Mouse (Mus musculus): ENCODE results near the gene Nabp2. TPM values are rescaled to one million over a fixed set of nuclear protein-coding genes. Genes with fewer than 3 reads are reported as not detected.

Nabp2 gene
- total and polyA plus RNA-seq, 2 experiments from 2014 or later: 82.0 to 145 TPM

DNA sequence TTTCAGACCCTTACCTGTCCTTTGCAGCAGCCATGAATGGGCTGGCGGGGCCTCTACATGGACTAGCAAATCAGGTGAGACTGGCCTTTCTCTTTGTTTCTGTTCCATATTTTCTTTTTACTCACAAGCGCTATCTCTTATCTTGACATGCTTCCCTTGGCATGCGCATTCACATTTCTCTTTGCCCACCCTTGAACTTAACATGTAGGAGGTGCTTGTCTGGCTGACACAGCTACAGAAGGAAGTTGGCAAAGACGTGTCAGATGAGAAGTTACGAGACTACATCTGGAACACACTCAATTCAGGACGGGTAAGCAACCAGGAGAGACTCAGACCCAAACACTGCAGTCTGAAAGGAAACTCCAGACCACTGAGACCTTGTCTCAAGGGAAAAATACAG, 52.1 kb downstream of the Nabp2 start:
- no peaks in the 10 kb centered on the region for H3K27me3 ChIP-seq (ENCODE audit: insufficient read depth, low read length)
- WGBS: 95% methylated on average over 6 of the region's 6 CpGs
- H3K9me3 ChIP-seq (ENCODE audit: low read length): no peaks in the 10 kb centered on the region
- ATAC-seq (ENCODE audit: low FRiP score) (no peak), DNase-seq (ENCODE audit: low spot score) (no peak)
- H3K36me3 ChIP-seq (ENCODE audit: insufficient read depth, low read length): peaks cover 66% of the 10 kb centered on the region
- H3K9ac ChIP-seq (replicated peaks; ENCODE audit: low read length, poor library complexity, severe bottlenecking): no peak overlapping the region
- no peak overlapping the region for H3K4me2 ChIP-seq (ENCODE audit: low read depth, low read length, poor library complexity, severe bottlenecking)
- no peak for TF ChIP-seq CTCF (IDR thresholded peaks at IDR 0.05)
- no peak overlapping the region for H3K27ac ChIP-seq (ENCODE audit: low read depth, low read length)
- H3K4me1 ChIP-seq (ENCODE audit: insufficient read depth, low read length): no peaks in the 10 kb centered on the region
- H3K4me3 ChIP-seq (ENCODE audit: low read depth, low read length): no peak overlapping the region

DNA sequence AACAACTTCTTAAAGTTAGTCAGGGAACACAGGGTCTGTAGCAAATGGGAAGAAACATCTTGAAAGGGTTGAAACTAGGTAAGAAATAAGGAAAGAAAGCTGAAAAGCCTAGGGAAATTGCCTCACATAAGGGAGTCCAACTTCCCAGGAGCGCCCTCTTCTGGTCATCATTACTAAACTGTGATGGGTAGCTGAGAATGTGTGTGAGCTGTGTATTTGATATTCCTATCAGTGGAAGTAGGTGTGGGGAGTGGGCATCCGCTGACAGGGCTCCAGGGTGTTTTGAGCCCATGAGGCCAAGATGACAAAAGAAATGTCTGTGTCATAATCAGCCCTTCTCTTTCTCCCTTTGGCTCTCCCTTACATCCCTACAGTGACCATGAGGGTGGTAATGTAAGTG, 52.5 kb downstream of the Nabp2 start:
- Histone ChIP-seq H3K9me3 (ENCODE audit: low read length) (no peaks in the 10 kb centered on the region), H3K4me2 (ENCODE audit: low read depth, low read length, poor library complexity, severe bottlenecking) (no peak overlapping the region), H3K27ac (ENCODE audit: low read depth, low read length) (no peak overlapping the region), H3K4me3 (ENCODE audit: low read depth, low read length) (no peak overlapping the region), H3K9ac (replicated peaks; ENCODE audit: low read length, poor library complexity, severe bottlenecking) (no peak overlapping the region), H3K4me1 (ENCODE audit: insufficient read depth, low read length) (no peaks in the 10 kb centered on the region), H3K27me3 (ENCODE audit: insufficient read depth, low read length) (no peaks in the 10 kb centered on the region), H3K36me3 (ENCODE audit: insufficient read depth, low read length) (peaks cover 70% of the 10 kb centered on the region)
- no peak for ATAC-seq (ENCODE audit: low FRiP score)
- WGBS: 54% methylated on average over 2 of the region's 2 CpGs
- DNase-seq (ENCODE audit: low spot score): peak; percentile 75
- peak; percentile 73 for TF ChIP-seq CTCF (IDR thresholded peaks at IDR 0.05)

Small RNA genes within 50 kb of the gene (microRNA-seq; reads per million reads assigned to microRNA genes)
- gene Gm25361 (ENCODE audit: borderline number of aligned reads): not detected
- gene Gm26308 (ENCODE audit: borderline number of aligned reads): not detected
- not detected for gene Mir6914 (ENCODE audit: borderline number of aligned reads)
- 3.7 reads per million, percentile 4 among the genes with 10 or more reads in this experiment for gene Mir6915 (ENCODE audit: borderline number of aligned reads)
- 1.7 reads per million for gene Mir8105 (ENCODE audit: borderline number of aligned reads)

Other genes starting within 250 kb of the Nabp2 start
- 11.1 and 12.9 TPM in 2 replicates for gene Rbms2, start 231.2 kb downstream of the Nabp2 start, total RNA-seq (2014; rRNA removed)
- gene Rbms2, start 231.2 kb downstream of the Nabp2 start, polyA plus RNA-seq (2015; fragmentation: Nextera tagmentation; extraction: Ambion mirVana): 5.2 and 5.3 TPM in 2 replicates
- 2.5 and 4.4 TPM in 2 replicates for gene Gls2, start 217.0 kb downstream of the Nabp2 start, total RNA-seq (2014; rRNA removed)
- 1.2 and 2.5 TPM in 2 replicates for gene Gls2, start 217.0 kb downstream of the Nabp2 start, polyA plus RNA-seq (2015; fragmentation: Nextera tagmentation; extraction: Ambion mirVana)
- gene Spryd4, start 199.7 kb downstream of the Nabp2 start, total RNA-seq (2014; rRNA removed): 17.1 and 29.5 TPM in 2 replicates
- 21.4 and 23.0 TPM in 2 replicates for gene Spryd4, start 199.7 kb downstream of the Nabp2 start, polyA plus RNA-seq (2015; fragmentation: Nextera tagmentation; extraction: Ambion mirVana)
- 0.22 TPM in 1 of 2 replicates, not detected in the other for gene Mip, start 185.7 kb downstream of the Nabp2 start, total RNA-seq (2014; rRNA removed)
- 0.13 TPM in 1 of 2 replicates, not detected in the other for gene Mip, start 185.7 kb downstream of the Nabp2 start, polyA plus RNA-seq (2015; fragmentation: Nextera tagmentation; extraction: Ambion mirVana)
- 11.0 and 14.6 TPM in 2 replicates for gene Timeless, start 179.4 kb downstream of the Nabp2 start, total RNA-seq (2014; rRNA removed)
- gene Timeless, start 179.4 kb downstream of the Nabp2 start, polyA plus RNA-seq (2015; fragmentation: Nextera tagmentation; extraction: Ambion mirVana): 7.7 and 8.1 TPM in 2 replicates
- not detected in 2 replicates for gene Apon, start 157.4 kb downstream of the Nabp2 start, total RNA-seq (2014; rRNA removed)
- not detected in 2 replicates for gene Apon, start 157.4 kb downstream of the Nabp2 start, polyA plus RNA-seq (2015; fragmentation: Nextera tagmentation; extraction: Ambion mirVana)
- gene Apof, start 142.8 kb downstream of the Nabp2 start, total RNA-seq (2014; rRNA removed): 0.42 TPM in 1 of 2 replicates, not detected in the other
- gene Apof, start 142.8 kb downstream of the Nabp2 start, polyA plus RNA-seq (2015; fragmentation: Nextera tagmentation; extraction: Ambion mirVana): 0.20 and 0.83 TPM in 2 replicates
- gene Stat2, start 140.9 kb downstream of the Nabp2 start, total RNA-seq (2014; rRNA removed): 8.7 and 9.8 TPM in 2 replicates
- 10.5 and 12.9 TPM in 2 replicates for gene Stat2, start 140.9 kb downstream of the Nabp2 start, polyA plus RNA-seq (2015; fragmentation: Nextera tagmentation; extraction: Ambion mirVana)
- gene Il23a, start 112.7 kb downstream of the Nabp2 start, total RNA-seq (2014; rRNA removed): not detected in 2 replicates
- gene Il23a, start 112.7 kb downstream of the Nabp2 start, polyA plus RNA-seq (2015; fragmentation: Nextera tagmentation; extraction: Ambion mirVana): 0.12 TPM in 1 of 2 replicates, not detected in the other
- 18.3 and 19.0 TPM in 2 replicates for gene Pan2, start 108.2 kb downstream of the Nabp2 start, total RNA-seq (2014; rRNA removed)
- 12.5 and 13.4 TPM in 2 replicates for gene Pan2, start 108.2 kb downstream of the Nabp2 start, polyA plus RNA-seq (2015; fragmentation: Nextera tagmentation; extraction: Ambion mirVana)
- 40.3 and 49.4 TPM in 2 replicates for gene Cnpy2, start 89.0 kb downstream of the Nabp2 start, total RNA-seq (2014; rRNA removed)
- 164 and 176 TPM in 2 replicates for gene Cnpy2, start 89.0 kb downstream of the Nabp2 start, polyA plus RNA-seq (2015; fragmentation: Nextera tagmentation; extraction: Ambion mirVana)
- gene Cs, start 73.8 kb downstream of the Nabp2 start, total RNA-seq (2014; rRNA removed): 279 and 309 TPM in 2 replicates
- gene Cs, start 73.8 kb downstream of the Nabp2 start, polyA plus RNA-seq (2015; fragmentation: Nextera tagmentation; extraction: Ambion mirVana): 255 and 271 TPM in 2 replicates
- 42.8 and 53.2 TPM in 2 replicates for gene Coq10a, start 42.5 kb downstream of the Nabp2 start, total RNA-seq (2014; rRNA removed)
- 51.7 and 56.4 TPM in 2 replicates for gene Coq10a, start 42.5 kb downstream of the Nabp2 start, polyA plus RNA-seq (2015; fragmentation: Nextera tagmentation; extraction: Ambion mirVana)
- gene Ankrd52, start 34.4 kb downstream of the Nabp2 start, total RNA-seq (2014; rRNA removed): 43.6 and 49.1 TPM in 2 replicates
- gene Ankrd52, start 34.4 kb downstream of the Nabp2 start, polyA plus RNA-seq (2015; fragmentation: Nextera tagmentation; extraction: Ambion mirVana): 7.8 and 9.9 TPM in 2 replicates
- 0.16 and 0.61 TPM in 2 replicates for gene Slc39a5, start 10.3 kb downstream of the Nabp2 start, total RNA-seq (2014; rRNA removed)
- 0.16 and 0.27 TPM in 2 replicates for gene Slc39a5, start 10.3 kb downstream of the Nabp2 start, polyA plus RNA-seq (2015; fragmentation: Nextera tagmentation; extraction: Ambion mirVana)
- gene Rnf41, start 165 bp upstream of the Nabp2 start, total RNA-seq (2014; rRNA removed): 94.3 and 103 TPM in 2 replicates
- 91.6 and 93.8 TPM in 2 replicates for gene Rnf41, start 165 bp upstream of the Nabp2 start, polyA plus RNA-seq (2015; fragmentation: Nextera tagmentation; extraction: Ambion mirVana)
- gene Smarcc2, start 47.8 kb upstream of the Nabp2 start, total RNA-seq (2014; rRNA removed): 216 and 233 TPM in 2 replicates
- gene Smarcc2, start 47.8 kb upstream of the Nabp2 start, polyA plus RNA-seq (2015; fragmentation: Nextera tagmentation; extraction: Ambion mirVana): 129 and 143 TPM in 2 replicates
- 648 and 715 TPM in 2 replicates for gene Myl6, start 82.7 kb upstream of the Nabp2 start, total RNA-seq (2014; rRNA removed)
- 946 and 1,057 TPM in 2 replicates for gene Myl6, start 82.7 kb upstream of the Nabp2 start, polyA plus RNA-seq (2015; fragmentation: Nextera tagmentation; extraction: Ambion mirVana)
- gene Myl6b, start 87.2 kb upstream of the Nabp2 start, total RNA-seq (2014; rRNA removed): 24.6 and 28.6 TPM in 2 replicates
- gene Myl6b, start 87.2 kb upstream of the Nabp2 start, polyA plus RNA-seq (2015; fragmentation: Nextera tagmentation; extraction: Ambion mirVana): 4.9 and 5.4 TPM in 2 replicates
- 16.2 and 16.6 TPM in 2 replicates for gene Esyt1, start 114.4 kb upstream of the Nabp2 start, total RNA-seq (2014; rRNA removed)
- gene Esyt1, start 114.4 kb upstream of the Nabp2 start, polyA plus RNA-seq (2015; fragmentation: Nextera tagmentation; extraction: Ambion mirVana): 7.3 and 7.4 TPM in 2 replicates
- gene Zc3h10, start 136.3 kb upstream of the Nabp2 start, total RNA-seq (2014; rRNA removed): 20.6 and 30.3 TPM in 2 replicates
- 12.0 and 12.5 TPM in 2 replicates for gene Zc3h10, start 136.3 kb upstream of the Nabp2 start, polyA plus RNA-seq (2015; fragmentation: Nextera tagmentation; extraction: Ambion mirVana)
- gene Rpl41, start 137.8 kb upstream of the Nabp2 start, total RNA-seq (2014; rRNA removed): 772 and 807 TPM in 2 replicates
- gene Rpl41, start 137.8 kb upstream of the Nabp2 start, polyA plus RNA-seq (2015; fragmentation: Nextera tagmentation; extraction: Ambion mirVana): 2,464 and 2,473 TPM in 2 replicates
- gene Pa2g4, start 154.5 kb upstream of the Nabp2 start, total RNA-seq (2014; rRNA removed): 78.0 and 82.4 TPM in 2 replicates
- 107 and 110 TPM in 2 replicates for gene Pa2g4, start 154.5 kb upstream of the Nabp2 start, polyA plus RNA-seq (2015; fragmentation: Nextera tagmentation; extraction: Ambion mirVana)
- 1.1 and 1.2 TPM in 2 replicates for gene Erbb3, start 178.2 kb upstream of the Nabp2 start, total RNA-seq (2014; rRNA removed)
- 0.21 and 0.33 TPM in 2 replicates for gene Erbb3, start 178.2 kb upstream of the Nabp2 start, polyA plus RNA-seq (2015; fragmentation: Nextera tagmentation; extraction: Ambion mirVana)
- gene Rps26, start 215.3 kb upstream of the Nabp2 start, total RNA-seq (2014; rRNA removed): 1,580 and 1,646 TPM in 2 replicates
- gene Rps26, start 215.3 kb upstream of the Nabp2 start, polyA plus RNA-seq (2015; fragmentation: Nextera tagmentation; extraction: Ambion mirVana): 382 and 398 TPM in 2 replicates
- 21.9 and 26.2 TPM in 2 replicates for gene Ikzf4, start 234.5 kb upstream of the Nabp2 start, total RNA-seq (2014; rRNA removed)
- 16.8 and 17.9 TPM in 2 replicates for gene Ikzf4, start 234.5 kb upstream of the Nabp2 start, polyA plus RNA-seq (2015; fragmentation: Nextera tagmentation; extraction: Ambion mirVana)